Mouse (Mus musculus) limb, embryonic 13.5 days (tissue): ENCODE results near the gene Olfr743. TPM values are rescaled to one million over a fixed set of nuclear protein-coding genes. Genes with fewer than 3 reads are reported as not detected.
"Not testable (repeated sequence)": the region's sequence is repeated elsewhere in the genome, so short reads cannot be mapped to it uniquely, and the experiment has no call there.

Experiments
- ATAC-seq: fragments of 200-750 bp; cut with Nextera tagmentation; 2 replicates; pipeline ENCODE4 v1.8.0; 2017; ENCODE audit warnings: low read depth, moderate number of reproducible peaks, moderate TSS enrichment; ENCODE audit not compliant: low FRiP score
- H3K27ac ChIP-seq: fragments of 300-500 bp; sonication (generic); 2 replicates; pipeline ENCODE4 v1.5.1; 2015; ENCODE audit warnings: inconsistent platforms, mild to moderate bottlenecking, moderate library complexity
- H3K27me3 ChIP-seq: fragments of 300-500 bp; sonication (generic); 2 replicates; pipeline ENCODE4 v1.6.1; 2015; ENCODE audit warnings: mild to moderate bottlenecking, inconsistent platforms
- H3K36me3 ChIP-seq: fragments of 300-500 bp; sonication (generic); 2 replicates; pipeline ENCODE4 v1.6.1; 2015; ENCODE audit warnings: inconsistent platforms, mild to moderate bottlenecking, moderate library complexity
- H3K4me1 ChIP-seq: fragments of 300-500 bp; sonication (generic); 2 replicates; pipeline ENCODE4 v1.6.1; 2015; ENCODE audit warnings: inconsistent platforms
- H3K4me2 ChIP-seq: fragments of 300-500 bp; sonication (generic); replicated peaks from 2 replicates; pipeline ENCODE4 v1.6.1; 2015; ENCODE audit warnings: inconsistent platforms, mild to moderate bottlenecking, moderate library complexity
- H3K4me3 ChIP-seq: fragments of 300-500 bp; sonication (generic); 2 replicates; pipeline ENCODE4 v1.5.1; 2015; ENCODE audit warnings: moderate library complexity, mild to moderate bottlenecking, inconsistent platforms
- H3K9ac ChIP-seq: fragments of 300-500 bp; sonication (generic); 2 replicates; pipeline ENCODE4 v1.6.1; 2015; ENCODE audit warnings: mild to moderate bottlenecking, inconsistent platforms
- H3K9me3 ChIP-seq: fragments of 300-500 bp; sonication (generic); 2 replicates; pipeline ENCODE4 v1.6.1; 2016; ENCODE audit warnings: inconsistent platforms
- WGBS: fragments of 180-500 bp; shearing (Covaris S2); methylation state at CpG from one replicate; pipeline ENCODE4 v1.1.7; 2015; 5-methylcytosine and 5-hydroxymethylcytosine counted together
- polyA plus RNA-seq: library from polyadenylated mRNA; unstranded; fragments of >200 nt; fragmentation: Nextera tagmentation; extraction: Ambion mirVana; gene quantifications from 2 replicates; pipeline ENCODE4 v1.2.1, GENCODE M21; 2015

The Olfr743 gene
- not detected in 2 replicates for polyA plus RNA-seq

GRCm38 (mm10) chr14:50521539-50521938 lies at the start of gene Olfr743:
Olfr743 (plus strand) TSS chr14:50521839.
- H3K36me3 ChIP-seq: no peaks in the 10 kb centered on the region

DNA sequence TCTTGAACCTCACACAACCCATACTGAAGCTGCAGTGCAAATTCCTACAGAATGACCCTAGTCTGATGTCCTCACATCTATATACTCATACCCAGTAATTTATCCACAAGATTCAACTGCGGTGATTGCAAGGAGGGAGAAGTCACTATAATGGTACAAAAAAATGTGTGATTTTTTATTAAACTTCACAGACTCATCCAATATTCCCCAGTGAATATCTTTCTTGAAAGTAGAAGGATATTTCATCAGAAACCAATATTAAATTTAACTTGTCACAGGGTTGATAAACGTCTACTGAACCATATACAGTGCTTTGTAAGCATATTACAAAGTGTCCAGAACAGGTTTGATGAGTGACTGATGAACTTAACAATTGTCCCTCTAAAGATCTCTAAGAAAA lies 49.2 kb upstream of the Olfr743 start, which contains the start of gene Olfr741:
TSS of gene Olfr741 (plus strand) at position 301 of the 400 bp plus-strand sequence.
- no peak within 1 kb of the TSS for H3K27ac ChIP-seq
- no peaks in the 10 kb centered on the region for H3K9me3 ChIP-seq
- H3K4me2 ChIP-seq: no peak within 1 kb of the TSS
- H3K36me3 ChIP-seq: no peaks in the 10 kb centered on the region
- ATAC-seq: no peak
- no peaks in the 10 kb centered on the region for H3K4me1 ChIP-seq
- no peak within 1 kb of the TSS for H3K4me3 ChIP-seq
- WGBS: 73% methylated on average over 2 of the region's 2 CpGs
- H3K9ac ChIP-seq: no peak within 1 kb of the TSS
- no peaks in the 10 kb centered on the region for H3K27me3 ChIP-seq

More at GRCm38 (mm10) chr14:50521539-50521938, at the start of gene Olfr743:
- Histone ChIP-seq H3K4me1 (no peaks in the 10 kb centered on the region), H3K9ac (no peak within 1 kb of the TSS), H3K9me3 (no peaks in the 10 kb centered on the region), H3K27me3 (no peaks in the 10 kb centered on the region), H3K4me2 (no peak within 1 kb of the TSS), H3K27ac (no peak within 1 kb of the TSS), H3K4me3 (no peak within 1 kb of the TSS)
- no peak for ATAC-seq

GRCm38 (mm10) chr14:50478406-50478805 lies 43.2 kb upstream of the Olfr743 start:
- H3K4me1 ChIP-seq: no peaks in the 10 kb centered on the region
- H3K36me3 ChIP-seq: no peaks in the 10 kb centered on the region
- no peaks in the 10 kb centered on the region; the same call in 1 of the 2 replicates for H3K9me3 ChIP-seq
- H3K27me3 ChIP-seq: no peaks in the 10 kb centered on the region
- H3K4me2 ChIP-seq: no peak overlapping the region
- H3K9ac ChIP-seq: no peak overlapping the region
- no peak for ATAC-seq
- H3K27ac ChIP-seq: no peak overlapping the region
- H3K4me3 ChIP-seq: no peak overlapping the region
- 66% methylated on average over 2 of the region's 2 CpGs for WGBS

DNA sequence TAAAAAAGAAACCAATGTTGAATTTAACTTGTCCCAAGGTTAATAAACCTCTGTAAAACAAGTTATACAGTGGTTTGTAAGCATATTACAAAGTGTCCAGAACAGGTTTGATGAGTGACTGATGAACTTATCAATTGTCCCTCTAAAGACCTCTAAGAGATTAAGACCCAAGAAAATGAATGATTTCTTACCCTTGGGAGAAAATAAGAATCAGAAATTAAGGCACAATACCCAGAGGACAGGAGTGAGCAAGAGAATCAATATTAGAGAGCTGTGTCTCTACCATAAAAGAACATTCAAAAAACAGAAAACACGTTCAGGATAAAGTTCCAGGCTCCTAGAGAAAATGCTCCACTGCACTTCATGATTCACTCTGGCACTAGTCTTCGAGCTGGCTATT lies 18.3 kb upstream of the Olfr743 start, which contains the start of gene Olfr742:
TSS of gene Olfr742 (plus strand) at position 301 of the 400 bp plus-strand sequence.
- WGBS: 56% methylated on average over 2 of the region's 2 CpGs
- Histone ChIP-seq H3K27me3 (no peaks in the 10 kb centered on the region), H3K9me3 (no peaks in the 10 kb centered on the region), H3K36me3 (no peaks in the 10 kb centered on the region), H3K4me3 (no peak within 1 kb of the TSS), H3K27ac (no peak within 1 kb of the TSS), H3K4me2 (no peak within 1 kb of the TSS), H3K4me1 (no peaks in the 10 kb centered on the region), H3K9ac (no peak within 1 kb of the TSS)
- ATAC-seq: no peak

DNA sequence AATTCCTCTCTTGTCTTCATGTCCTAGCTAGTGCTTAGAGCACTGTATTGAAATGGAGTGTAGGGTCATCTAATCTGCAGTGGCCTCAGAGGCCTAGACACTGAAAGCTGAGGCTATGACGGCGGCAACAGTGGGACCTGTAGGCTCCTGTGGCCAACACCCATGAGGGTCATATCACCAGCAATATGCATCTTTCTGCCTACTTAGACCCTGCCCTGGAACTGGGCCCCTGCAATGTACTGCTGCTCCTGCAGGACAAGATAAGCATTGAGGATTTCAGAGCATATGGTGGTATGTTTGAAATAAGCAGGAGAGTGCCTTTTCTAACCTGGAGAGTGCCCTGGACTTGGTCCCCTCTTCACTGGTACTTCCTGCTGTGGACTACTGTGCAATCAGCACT lies 31.1 kb downstream of the Olfr743 start:
- ATAC-seq: no peak
- Histone ChIP-seq H3K9me3 (0 out of 2 replicates have a peak, but pooled peaks cover 7% of the 10 kb centered on the region), H3K4me3 (no peak overlapping the region), H3K4me2 (no peak overlapping the region), H3K4me1 (no peaks in the 10 kb centered on the region), H3K9ac (no peak overlapping the region), H3K27me3 (no peaks in the 10 kb centered on the region), H3K36me3 (no peaks in the 10 kb centered on the region), H3K27ac (no peak overlapping the region)
- WGBS: 90% methylated on average over 2 of the region's 2 CpGs

DNA sequence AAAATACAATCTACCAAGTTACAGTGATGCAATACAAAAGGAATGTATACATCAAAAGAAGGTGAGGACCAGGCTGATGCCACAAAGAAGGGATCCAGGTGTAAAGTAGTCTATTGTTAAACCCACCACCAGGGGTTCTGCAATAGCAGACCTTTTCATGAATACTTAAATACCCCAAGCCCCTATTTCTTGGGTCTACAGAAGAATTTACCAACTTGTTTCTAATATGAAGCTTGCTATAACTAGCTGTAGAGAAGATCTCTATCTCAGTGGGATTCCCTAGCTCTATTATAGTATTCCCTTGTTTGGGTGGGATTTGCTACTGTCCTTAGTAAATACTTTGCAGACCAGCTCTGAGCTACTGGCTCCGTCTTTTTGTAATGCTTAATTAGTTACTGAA lies 51.4 kb downstream of the Olfr743 start:
- 84% methylated on average over 1 of the region's 1 CpGs for WGBS
- not testable (repeated sequence) for H3K4me2 ChIP-seq, H3K9me3 ChIP-seq, H3K36me3 ChIP-seq, ATAC-seq, H3K4me1 ChIP-seq, H3K27ac ChIP-seq, H3K27me3 ChIP-seq, H3K9ac ChIP-seq, H3K4me3 ChIP-seq

Other genes with a start within 250 kb of the Olfr743 start
- not detected in 2 replicates for gene Olfr732, start 237.6 kb upstream of the Olfr743 start, polyA plus RNA-seq
- not detected in 2 replicates for gene Olfr733, start 220.3 kb upstream of the Olfr743 start, polyA plus RNA-seq
- gene Olfr734, start 195.1 kb upstream of the Olfr743 start, polyA plus RNA-seq: not detected in 2 replicates
- gene Olfr735, start 173.0 kb upstream of the Olfr743 start, polyA plus RNA-seq: not detected in 2 replicates
- not detected in 2 replicates for gene Tlr11, start 163.9 kb upstream of the Olfr743 start, polyA plus RNA-seq
- not detected in 2 replicates for gene Olfr736, start 140.7 kb upstream of the Olfr743 start, polyA plus RNA-seq
- gene Olfr738, start 114.3 kb upstream of the Olfr743 start, polyA plus RNA-seq: not detected in 2 replicates
- gene Olfr739, start 103.2 kb upstream of the Olfr743 start, polyA plus RNA-seq: not detected in 2 replicates
- not detected in 2 replicates for gene Olfr740, start 76.3 kb upstream of the Olfr743 start, polyA plus RNA-seq
- not detected in 2 replicates for gene Olfr741, start 49.1 kb upstream of the Olfr743 start, polyA plus RNA-seq
- not detected in 2 replicates for gene Olfr742, start 18.2 kb upstream of the Olfr743 start, polyA plus RNA-seq
- not detected in 2 replicates for gene Olfr744, start 93.0 kb downstream of the Olfr743 start, polyA plus RNA-seq
- gene Olfr745, start 117.5 kb downstream of the Olfr743 start, polyA plus RNA-seq: not detected in 2 replicates
- gene Olfr746, start 125.2 kb downstream of the Olfr743 start, polyA plus RNA-seq: not detected in 2 replicates
- not detected in 2 replicates for gene Olfr747, start 171.4 kb downstream of the Olfr743 start, polyA plus RNA-seq
- not detected in 2 replicates for gene Olfr748, start 185.5 kb downstream of the Olfr743 start, polyA plus RNA-seq
- gene Olfr749, start 223.3 kb downstream of the Olfr743 start, polyA plus RNA-seq: not detected in 2 replicates